Comparison of ENCODE assay signal across 29 mouse cellular contexts in the genomic region with DNA sequence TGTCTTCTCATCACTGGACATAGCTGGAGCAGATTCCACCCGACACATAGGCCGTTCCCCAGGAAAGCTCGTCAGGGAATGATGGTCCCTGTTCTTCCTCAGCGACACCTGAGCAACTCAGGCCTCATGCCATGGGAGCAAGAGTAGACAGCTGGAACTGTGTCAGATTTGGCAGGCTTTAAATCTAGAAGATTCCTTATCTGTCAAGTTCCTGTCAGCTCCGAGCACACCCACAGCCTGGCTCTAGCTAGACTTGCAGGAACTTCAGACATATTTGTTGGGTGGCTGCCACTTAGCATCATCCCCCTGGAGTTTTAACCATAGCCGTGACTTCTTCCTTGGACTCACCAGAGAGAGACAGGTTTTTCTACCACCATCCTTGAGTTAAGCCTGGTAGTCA.
DNase-seq lines count a peak whose midpoint lies in the region; ATAC-seq and TF ChIP-seq lines count a peak whose summit lies in the region.
"Had no signal": no experiment of that assay in that cellular context is flagged by ENCODE, and none has a peak within 500 bp of the region (broad histone marks: within the 10 kb centered on the region; RNA-seq: fewer than 3 reads in every experiment).

No protein-coding gene starts in this region.

- no peak overlapping the region for H3K4me2 ChIP-seq in kidney, embryonic 14.5 days (replicated peaks; ENCODE audit: low read depth, low read length)
- H3K4me2 ChIP-seq: embryonic facial prominence, embryonic 12.5 days; hindbrain, embryonic 12.5 days; limb, embryonic 13.5 days; liver, embryonic 13.5 days; lung, embryonic 15.5 days; neural tube, embryonic 13.5 days had no signal

- TF ChIP-seq CTCF in layer of hippocampus, adult 2 months (conservative IDR thresholded peaks at IDR 0.05), result no peak

- H3K9me3 ChIP-seq in kidney, embryonic 14.5 days (ENCODE audit: control insufficient read depth, low read length), result no peaks in the 10 kb centered on the region
- H3K9me3 ChIP-seq: embryonic facial prominence, embryonic 12.5 days; G1E; hindbrain, embryonic 12.5 days; limb, embryonic 13.5 days; liver, embryonic 13.5 days; lung, embryonic 15.5 days; midbrain, embryonic 10.5 days; neural tube, embryonic 13.5 days had no signal

- H3K27me3 ChIP-seq in kidney, embryonic 14.5 days (ENCODE audit: control insufficient read depth, insufficient read depth, low read length), result no peaks in the 10 kb centered on the region
- H3K27me3 ChIP-seq: CH12.LX; embryonic facial prominence, embryonic 12.5 days; hindbrain, embryonic 12.5 days; limb, embryonic 13.5 days; liver, embryonic 13.5 days; lung, embryonic 15.5 days; neural tube, embryonic 13.5 days; Patski had no signal

- peak; percentile 91 for DNase-seq in heart, adult 11 months
- no peak for DNase-seq in heart, postnatal 25 days (ENCODE audit: low spot score)
- DNase-seq in layer of hippocampus, adult 2 months (ENCODE audit: low spot score in 2 of 2), result no peak
- no peak for DNase-seq in layer of hippocampus, postnatal 36 days
- DNase-seq: adrenal gland, postnatal 36 days; B cell, adult 2 months; cerebellum, adult 11 months; cerebellum, postnatal 14 days; forebrain, postnatal 0 days; gastrocnemius, postnatal 10 days; liver, embryonic 13.5 days; retina, postnatal 1 day; right cerebral cortex, postnatal 25 days had no signal

- no peak overlapping the region for H3K4me3 ChIP-seq in layer of hippocampus, adult 2 months
- no peak overlapping the region for H3K4me3 ChIP-seq in kidney, embryonic 14.5 days (ENCODE audit: low read length)
- H3K4me3 ChIP-seq: embryonic facial prominence, embryonic 12.5 days; hindbrain, embryonic 12.5 days; limb, embryonic 13.5 days; liver, embryonic 13.5 days; lung, embryonic 15.5 days; midbrain, embryonic 10.5 days; myocyte; neural tube, embryonic 13.5 days had no signal

- peak overlapping the region; percentile 29; the same call in 1 of the 2 replicates for H3K27ac ChIP-seq in layer of hippocampus, adult 2 months
- H3K27ac ChIP-seq in kidney, embryonic 14.5 days (ENCODE audit: low read depth, low read length), result no peak overlapping the region
- H3K27ac ChIP-seq: embryonic facial prominence, embryonic 12.5 days; hindbrain, embryonic 12.5 days; limb, embryonic 13.5 days; liver, embryonic 13.5 days; lung, embryonic 15.5 days; macrophage; midbrain, embryonic 10.5 days; neural tube, embryonic 13.5 days had no signal

- 75% methylated on average over 6 of the region's 6 CpGs for WGBS in kidney, embryonic 14.5 days

- ATAC-seq in common myeloid progenitor, adult 5-6 weeks (replicated peaks; ENCODE audit: low read depth, poor library complexity, severe bottlenecking), result 0 out of 2 replicates have a peak, but pooled peaks have one; percentile 15
- ATAC-seq in megakaryocyte-erythroid progenitor cell, adult 5-6 weeks (replicated peaks; ENCODE audit: low FRiP score, low TSS enrichment, poor library complexity, severe bottlenecking), result 0 out of 2 replicates have a peak, but pooled peaks have one; percentile 19
- no peak for ATAC-seq in kidney, embryonic 14.5 days (ENCODE audit: low FRiP score, low TSS enrichment)
- ATAC-seq: forebrain, postnatal 0 days; intestine, postnatal 0 days; midbrain, embryonic 16.5 days; Patski had no signal

- H3K4me1 ChIP-seq in kidney, embryonic 14.5 days (ENCODE audit: control insufficient read depth, insufficient read depth, low read length), result no peaks in the 10 kb centered on the region
- H3K4me1 ChIP-seq: embryonic facial prominence, embryonic 12.5 days had no signal

- no peak overlapping the region for H3K9ac ChIP-seq in kidney, embryonic 14.5 days (ENCODE audit: low read depth, low read length)
- H3K9ac ChIP-seq: embryonic facial prominence, embryonic 12.5 days; forebrain, postnatal 0 days; hindbrain, embryonic 12.5 days; limb, embryonic 13.5 days; liver, embryonic 13.5 days; lung, embryonic 15.5 days; neural tube, embryonic 13.5 days had no signal

- intact Hi-C loops in heart, postnatal 25 days (cut with DNase I), result no loop called here

- H3K36me3 ChIP-seq in kidney, embryonic 14.5 days (ENCODE audit: control insufficient read depth, insufficient read depth, low read length), result no peaks in the 10 kb centered on the region
- H3K36me3 ChIP-seq: embryonic facial prominence, embryonic 12.5 days; hindbrain, embryonic 12.5 days; limb, embryonic 13.5 days; lung, embryonic 15.5 days; midbrain, embryonic 10.5 days had no signal
